Mouse (Mus musculus) mouse trophoblast stem cell (cell line): Measurements from ENCODE around the gene Syt3.

ENCODE experiments used
- in situ Hi-C, 2 experiments: fragments of 300-500 bp; cut with MseI, MboI; formaldehyde crosslinking; loops; 2 replicates in 1 of 2; 3 replicates in 1 of 2; pipeline ENCODE4 v1.15.1; 2025

The Syt3 gene

DNA sequence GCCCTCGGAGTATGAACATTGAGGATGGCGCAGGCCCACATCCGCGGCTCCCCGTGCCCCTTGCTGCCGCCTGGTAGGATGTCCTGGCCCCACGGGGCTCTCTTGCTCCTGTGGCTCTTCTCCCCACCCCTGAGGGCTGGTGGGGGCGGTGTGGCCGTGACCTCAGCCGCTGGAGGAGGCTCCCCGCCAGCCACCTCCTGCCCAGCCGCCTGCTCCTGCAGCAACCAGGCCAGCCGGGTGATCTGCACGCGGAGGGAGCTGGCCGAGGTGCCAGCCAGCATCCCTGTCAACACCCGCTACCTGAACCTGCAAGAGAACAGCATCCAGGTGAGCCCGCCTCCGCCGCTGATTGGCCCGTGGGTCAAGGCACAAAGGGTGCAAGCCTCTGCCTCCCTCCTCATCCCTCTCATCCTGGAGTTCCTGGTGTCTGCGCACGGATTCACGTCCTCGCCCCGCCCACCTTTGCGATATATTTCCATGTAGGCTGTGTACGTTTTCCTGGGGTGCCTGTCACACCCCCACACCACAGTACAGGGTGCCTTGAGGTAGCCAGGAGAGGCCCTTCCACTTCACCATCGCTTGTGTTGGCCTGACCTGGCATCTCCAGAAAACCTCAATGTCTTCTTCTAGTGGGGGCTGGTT lies 61.1 kb downstream of the Syt3 start:
- in situ Hi-C loops = no loop called here

DNA sequence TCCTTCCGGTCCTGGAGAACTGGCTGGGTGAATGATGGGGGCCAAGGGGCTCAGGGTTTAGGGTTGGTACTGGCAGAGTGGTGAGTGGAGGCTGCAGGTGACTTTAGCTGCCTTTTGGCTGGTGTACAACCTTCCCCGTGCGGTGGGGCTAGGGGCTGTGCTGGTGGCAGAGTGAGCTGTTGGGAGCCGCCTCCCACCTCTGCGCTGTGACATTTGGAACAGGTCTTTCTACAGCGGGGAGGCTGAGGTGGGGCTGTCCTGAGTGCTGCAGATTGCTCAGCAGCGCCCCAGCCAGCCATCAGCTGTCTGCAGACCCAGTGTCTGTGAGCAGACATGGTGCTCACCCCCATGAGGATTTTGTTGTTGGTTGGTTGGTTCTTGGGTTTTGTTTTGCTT lies 61.6 kb downstream of the Syt3 start:
- in situ Hi-C loops = no loop called here

- in situ Hi-C loops = no loop called here
Measured at GRCm38 (mm10) chr7:44446070-44446855, 62.4 kb downstream of the Syt3 start.
